Mouse (Mus musculus) spleen, adult 2 months (tissue): Measurements from ENCODE around the gene Lsm4.

Source experiments
- CTCF ChIP-seq: fragments of 200-500 bp; IDR thresholded peaks from 2 replicates; pipeline ENCODE4 v1.5.1; 2011; ENCODE audit warnings: mild to moderate bottlenecking, inconsistent platforms; ENCODE audit not compliant: insufficient read depth, insufficient read length, insufficient replicate concordance; ENCODE audit errors: extremely low read depth
- POLR2A ChIP-seq: fragments of 200-500 bp; IDR thresholded peaks from 2 replicates; pipeline ENCODE4 v1.6.1; 2011; ENCODE audit warnings: low read depth, low read length, inconsistent platforms

GRCm38 (mm10) chr8:70646369-70646768 lies 26.7 kb upstream of the Lsm4 start:
- no peak for TF ChIP-seq CTCF
- TF ChIP-seq POLR2A, result no peak
